Mouse (Mus musculus) erythroblast, embryonic 14.5 days (primary cell): ENCODE data around the gene Abhd8.

Experiments used
- GATA1 ChIP-seq: IDR thresholded peaks from 2 replicates; pipeline ENCODE4 v1.6.1; 2012; ENCODE audit warnings: low read length, inconsistent platforms, mixed read lengths
- TAL1 ChIP-seq: IDR thresholded peaks from 3 replicates; pipeline ENCODE4 v1.6.1; 2012; ENCODE audit warnings: low read length, inconsistent platforms, mixed read lengths

- TF ChIP-seq GATA1 (no peak), TAL1 (no peak)
Observed at GRCm38 (mm10) chr8:71495039-71495438, 31.6 kb upstream of the Abhd8 start.
